Mouse (Mus musculus): ENCODE data around the gene Tspan32. TPM values are rescaled to one million over a fixed set of nuclear protein-coding genes. Genes with fewer than 3 reads are reported as not detected.

Gene Tspan32
- polyA plus RNA-seq, 1 experiment from 2014 or later, result 8.3 TPM

GRCm38 (mm10) chr7:142995630-142996338 is 9.1 kb upstream of the Tspan32 start:
- 57% methylated on average over 3 of the region's 3 CpGs for WGBS
- Histone ChIP-seq H3K9ac (no peak overlapping the region), H3K4me1 (peaks cover 11% of the 10 kb centered on the region), H3K27ac (no peak overlapping the region), H3K4me2 (no peak overlapping the region), H3K4me3 (no peak overlapping the region), H3K27me3 (no peaks in the 10 kb centered on the region), H3K36me3 (no peaks in the 10 kb centered on the region), H3K9me3 (no peaks in the 10 kb centered on the region)
- ATAC-seq (ENCODE audit: insufficient number of reproducible peaks, low FRiP score, low TSS enrichment, low read depth), result no peak

GRCm38 (mm10) chr7:142996998-142997397 is 7.8 kb upstream of the Tspan32 start:
- Histone ChIP-seq H3K4me2 (no peak overlapping the region), H3K9me3 (no peaks in the 10 kb centered on the region), H3K9ac (no peak overlapping the region), H3K27ac (no peak overlapping the region), H3K4me3 (no peak overlapping the region), H3K4me1 (peaks cover 11% of the 10 kb centered on the region), H3K27me3 (no peaks in the 10 kb centered on the region), H3K36me3 (no peaks in the 10 kb centered on the region)
- 79% methylated on average over 2 of the region's 2 CpGs for WGBS
- ATAC-seq (ENCODE audit: insufficient number of reproducible peaks, low FRiP score, low TSS enrichment, low read depth), result no peak

- Histone ChIP-seq H3K36me3 (no peaks in the 10 kb centered on the region), H3K4me1 (peaks cover 11% of the 10 kb centered on the region), H3K9ac (no peak overlapping the region), H3K4me2 (no peak overlapping the region), H3K27ac (no peak overlapping the region), H3K4me3 (no peak overlapping the region), H3K27me3 (no peaks in the 10 kb centered on the region), H3K9me3 (no peaks in the 10 kb centered on the region)
- ATAC-seq (ENCODE audit: insufficient number of reproducible peaks, low FRiP score, low TSS enrichment, low read depth), result no peak
- 23% methylated on average over 3 of the region's 3 CpGs for WGBS
Measured at GRCm38 (mm10) chr7:142997403-142998150, 7.3 kb upstream of the Tspan32 start.

GRCm38 (mm10) chr7:143002679-143003078 is 2.2 kb upstream of the Tspan32 start:
- Histone ChIP-seq H3K27ac (no peak overlapping the region), H3K4me1 (peaks cover 35% of the 10 kb centered on the region), H3K4me3 (no peak overlapping the region), H3K36me3 (no peaks in the 10 kb centered on the region), H3K27me3 (no peaks in the 10 kb centered on the region), H3K9me3 (no peaks in the 10 kb centered on the region), H3K9ac (no peak overlapping the region), H3K4me2 (no peak overlapping the region)
- 26% methylated on average over 3 of the region's 3 CpGs for WGBS
- ATAC-seq (ENCODE audit: insufficient number of reproducible peaks, low FRiP score, low TSS enrichment, low read depth), result no peak

DNA sequence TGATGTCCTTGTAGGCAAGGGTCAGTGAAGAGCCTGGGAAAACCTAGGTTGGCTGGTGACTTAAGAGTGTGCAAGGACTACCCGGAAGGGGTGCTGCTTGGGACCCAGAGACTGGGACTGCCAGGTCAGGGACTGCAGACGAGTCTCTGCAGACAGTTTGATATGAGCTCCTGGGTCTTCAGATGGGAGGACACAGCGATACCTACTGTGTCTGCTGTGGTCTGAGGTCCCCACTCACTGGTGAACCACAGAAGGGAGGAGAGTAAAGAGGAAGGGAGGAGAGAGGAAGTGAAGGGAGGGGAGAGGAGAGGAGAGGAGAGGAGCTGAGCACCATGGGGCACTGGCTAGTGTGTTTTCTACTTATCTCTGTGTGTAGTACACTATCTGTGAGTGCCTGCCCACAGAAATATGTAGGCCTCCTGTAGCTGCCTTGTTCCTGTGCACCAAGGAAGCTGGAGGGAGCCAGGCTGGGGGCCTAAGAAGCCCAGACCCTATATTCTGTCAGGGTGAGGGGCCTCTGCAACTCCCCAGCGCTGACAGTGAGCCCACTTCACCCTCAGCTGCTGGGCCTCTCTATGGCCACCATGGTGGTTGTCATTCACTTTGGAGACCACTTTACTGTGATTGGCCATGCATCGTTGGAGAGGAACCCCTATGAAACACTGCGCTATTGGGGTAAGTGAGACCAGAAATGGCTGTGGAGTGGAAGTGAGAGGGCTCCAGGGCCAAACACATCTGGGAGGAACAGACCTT is 674 bp downstream of the Tspan32 start:
- no peaks in the 10 kb centered on the region for H3K9me3 ChIP-seq
- H3K27me3 ChIP-seq, result no peaks in the 10 kb centered on the region
- peaks cover 54% of the 10 kb centered on the region for H3K4me1 ChIP-seq
- no peak overlapping the region for H3K9ac ChIP-seq
- no peaks in the 10 kb centered on the region for H3K36me3 ChIP-seq
- WGBS, result 89% methylated on average over 6 of the region's 6 CpGs
- no peak overlapping the region for H3K4me3 ChIP-seq
- no peak overlapping the region for H3K4me2 ChIP-seq
- ATAC-seq (ENCODE audit: insufficient number of reproducible peaks, low FRiP score, low TSS enrichment, low read depth), result no peak
- H3K27ac ChIP-seq, result peak overlapping the region; percentile 98

DNA sequence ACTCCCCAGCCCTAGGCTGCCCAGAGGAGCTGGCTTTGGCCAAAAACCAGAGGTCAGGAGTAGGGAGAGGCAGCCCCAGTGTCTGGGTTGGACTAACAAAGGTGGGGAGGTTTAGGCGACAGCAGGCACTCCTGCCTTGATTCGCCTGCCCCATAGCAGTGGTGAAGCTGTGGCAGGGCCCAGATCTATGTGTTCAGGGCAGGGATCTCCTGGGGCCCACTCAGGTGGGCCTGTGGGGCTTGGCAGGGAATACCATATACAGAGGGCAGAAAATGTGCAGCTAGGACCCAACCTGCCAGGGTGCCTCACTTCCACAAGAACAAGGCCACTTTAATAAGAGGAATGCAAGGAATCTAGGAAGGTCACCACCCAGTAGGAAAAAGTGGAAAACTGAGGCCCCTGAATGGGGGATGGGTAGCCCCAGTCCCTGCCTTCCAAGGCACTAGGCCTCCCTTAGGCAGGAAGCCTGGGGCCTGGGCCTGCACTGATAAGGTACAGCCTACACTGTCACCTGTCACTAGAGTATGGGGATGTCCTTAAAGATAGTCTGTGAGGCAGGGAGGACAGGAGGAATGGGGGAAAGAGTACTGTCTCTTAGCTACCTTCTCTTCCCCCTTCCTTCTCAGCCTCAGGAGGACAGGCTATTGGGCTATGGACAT is 1.4 kb downstream of the Tspan32 start:
- no peak overlapping the region for H3K9ac ChIP-seq
- 68% methylated on average over 2 of the region's 2 CpGs for WGBS
- H3K27ac ChIP-seq, result peak overlapping the region; percentile 98
- no peaks in the 10 kb centered on the region for H3K27me3 ChIP-seq
- H3K4me3 ChIP-seq, result no peak overlapping the region
- no peak overlapping the region; the same call in 1 of the 2 replicates for H3K4me2 ChIP-seq
- ATAC-seq (ENCODE audit: insufficient number of reproducible peaks, low FRiP score, low TSS enrichment, low read depth), result no peak
- H3K9me3 ChIP-seq, result no peaks in the 10 kb centered on the region
- no peaks in the 10 kb centered on the region for H3K36me3 ChIP-seq
- H3K4me1 ChIP-seq, result peaks cover 59% of the 10 kb centered on the region

DNA sequence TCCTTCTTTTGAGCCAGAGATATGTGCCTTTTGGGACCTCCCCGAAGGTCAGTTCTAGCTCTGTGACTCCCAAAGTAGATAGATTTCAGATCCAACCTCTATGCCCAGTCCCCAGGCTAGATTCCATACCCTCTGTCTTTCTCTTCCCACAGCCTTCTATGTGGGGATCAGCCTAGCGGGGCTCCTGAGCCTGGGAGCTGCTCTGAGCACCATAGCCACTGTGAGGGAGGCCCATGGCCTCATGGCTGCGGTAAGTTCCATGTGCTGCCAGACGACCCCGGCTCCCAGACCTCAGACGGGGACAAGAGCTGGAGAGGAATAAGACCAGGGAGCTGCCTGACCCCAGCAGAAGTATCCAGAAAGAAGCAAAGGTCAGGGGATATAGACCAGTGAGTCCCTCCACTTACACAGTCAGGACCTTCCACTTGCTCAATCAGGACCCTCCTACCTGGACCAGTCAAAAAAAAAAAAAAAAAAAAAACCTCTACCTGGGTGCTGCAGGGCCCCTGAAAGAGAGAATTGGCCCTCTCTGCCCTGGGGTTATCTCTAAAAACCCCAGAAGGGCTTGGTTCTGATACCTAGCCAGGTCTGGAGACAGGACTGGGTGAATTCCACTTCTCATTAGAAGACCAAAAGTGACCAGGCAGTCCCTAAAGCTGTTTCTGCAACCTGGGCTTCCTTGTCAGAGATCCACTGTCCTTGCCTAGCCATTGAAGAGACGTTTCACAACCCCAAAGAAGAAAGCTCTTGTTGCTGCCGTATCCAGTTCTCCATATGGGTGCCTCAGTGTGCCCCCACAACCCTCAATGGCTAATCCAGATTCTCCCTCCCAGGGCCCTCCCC is 2.1 kb downstream of the Tspan32 start:
- no peaks in the 10 kb centered on the region for H3K36me3 ChIP-seq
- 76% methylated on average over 8 of the region's 8 CpGs for WGBS
- H3K4me1 ChIP-seq, result peaks cover 63% of the 10 kb centered on the region
- H3K9me3 ChIP-seq, result no peaks in the 10 kb centered on the region
- peak overlapping the region; percentile 98 for H3K27ac ChIP-seq
- H3K4me2 ChIP-seq, result peak overlapping the region; percentile 21; the same call in 1 of the 2 replicates
- no peak overlapping the region for H3K9ac ChIP-seq
- 0 out of 2 replicates have a peak overlapping the region, but pooled peaks have one; percentile 7 for H3K4me3 ChIP-seq
- no peak for ATAC-seq (ENCODE audit: insufficient number of reproducible peaks, low FRiP score, low TSS enrichment, low read depth)
- H3K27me3 ChIP-seq, result no peaks in the 10 kb centered on the region

- Histone ChIP-seq H3K27ac (peak overlapping the region; percentile 98), H3K9ac (no peak overlapping the region), H3K9me3 (no peaks in the 10 kb centered on the region), H3K4me1 (peaks cover 61% of the 10 kb centered on the region), H3K36me3 (no peaks in the 10 kb centered on the region), H3K27me3 (no peaks in the 10 kb centered on the region), H3K4me2 (peak overlapping the region; percentile 21; the same call in 1 of the 2 replicates), H3K4me3 (peak overlapping the region; percentile 11; the same call in 1 of the 2 replicates)
- 30% methylated on average over 17 of the region's 17 CpGs for WGBS
- ATAC-seq (ENCODE audit: insufficient number of reproducible peaks, low FRiP score, low TSS enrichment, low read depth), result peak; percentile 82
Measured at GRCm38 (mm10) chr7:143007599-143008369, 2.9 kb downstream of the Tspan32 start.

- Histone ChIP-seq H3K27me3 (no peaks in the 10 kb centered on the region), H3K4me1 (peaks cover 58% of the 10 kb centered on the region), H3K9ac (no peak overlapping the region), H3K9me3 (no peaks in the 10 kb centered on the region), H3K27ac (peak overlapping the region; percentile 98), H3K4me2 (peak overlapping the region; percentile 21; the same call in 1 of the 2 replicates), H3K4me3 (peak overlapping the region; percentile 11; the same call in 1 of the 2 replicates), H3K36me3 (no peaks in the 10 kb centered on the region)
- peak; percentile 79 for ATAC-seq (ENCODE audit: insufficient number of reproducible peaks, low FRiP score, low TSS enrichment, low read depth)
- WGBS, result 19% methylated on average over 8 of the region's 8 CpGs
Measured at GRCm38 (mm10) chr7:143008370-143008926, 3.6 kb downstream of the Tspan32 start.

- H3K4me3 ChIP-seq, result no peak overlapping the region
- no peaks in the 10 kb centered on the region for H3K27me3 ChIP-seq
- no peaks in the 10 kb centered on the region for H3K9me3 ChIP-seq
- H3K36me3 ChIP-seq, result no peaks in the 10 kb centered on the region
- peak overlapping the region; percentile 98 for H3K27ac ChIP-seq
- peaks cover 58% of the 10 kb centered on the region for H3K4me1 ChIP-seq
- H3K9ac ChIP-seq, result no peak overlapping the region
- peak overlapping the region; percentile 29; the same call in 1 of the 2 replicates for H3K4me2 ChIP-seq
- 28% methylated on average over 3 of the region's 4 CpGs for WGBS
- ATAC-seq (ENCODE audit: insufficient number of reproducible peaks, low FRiP score, low TSS enrichment, low read depth), result peak; percentile 83
Measured at GRCm38 (mm10) chr7:143008996-143009665, 4.3 kb downstream of the Tspan32 start.
